Mouse (Mus musculus) brain, embryonic 14.5 days (tissue): ENCODE measurements around the gene Trim34a.

ENCODE experiments used
- CTCF ChIP-seq: fragments of 200-500 bp; IDR thresholded peaks from 2 replicates; pipeline ENCODE4 v1.5.1; 2012; ENCODE audit warnings: inconsistent platforms, mild to moderate bottlenecking, moderate library complexity, borderline replicate concordance; ENCODE audit not compliant: insufficient read depth, insufficient read length; ENCODE audit errors: extremely low read depth
- POLR2A ChIP-seq: fragments of 200-500 bp; IDR thresholded peaks from 2 replicates; pipeline ENCODE4 v1.6.1; 2012; ENCODE audit warnings: mild to moderate bottlenecking, inconsistent platforms, borderline replicate concordance; ENCODE audit not compliant: poor library complexity, insufficient read depth, insufficient read length, severe bottlenecking; ENCODE audit errors: extremely low read depth

GRCm38 (mm10) chr7:104231203-104231602 lies 13.1 kb upstream of the Trim34a start:
- TF ChIP-seq POLR2A: no peak
- TF ChIP-seq CTCF: peak; percentile 59; the same call in 1 of the 2 replicates
